Mouse (Mus musculus): ENCODE results near the gene Col4a5. TPM values are rescaled to one million over a fixed set of nuclear protein-coding genes. Genes with fewer than 3 reads are reported as not detected.

The Col4a5 gene
- polyA plus RNA-seq, 1 experiment from 2014 or later, result 14.8 TPM

DNA sequence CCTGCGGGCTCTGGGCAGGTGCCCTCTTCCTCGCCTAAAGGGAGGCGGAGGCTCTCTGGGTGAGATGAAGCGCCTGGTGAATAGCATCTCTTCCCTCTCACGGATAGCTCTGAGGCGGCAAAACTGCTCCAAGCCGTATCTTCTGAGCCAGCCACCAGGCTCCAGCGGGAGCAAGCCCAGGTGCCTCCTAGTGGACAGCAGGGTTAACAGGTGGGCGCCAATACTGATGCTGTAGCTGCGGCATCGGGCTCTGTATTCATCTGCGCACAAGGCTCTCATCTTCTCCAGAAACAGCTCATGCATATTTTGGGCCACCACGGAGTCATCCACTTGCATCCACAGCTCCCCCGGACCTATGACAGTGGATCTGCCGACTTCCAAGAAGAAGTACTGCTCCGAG lies 248.8 kb downstream of the Col4a5 start:
- no peaks in the 10 kb centered on the region for H3K36me3 ChIP-seq
- H3K4me2 ChIP-seq, result peak overlapping the region; percentile 69
- H3K9me3 ChIP-seq, result no peaks in the 10 kb centered on the region
- peaks cover 13% of the 10 kb centered on the region for H3K4me1 ChIP-seq
- no peak overlapping the region for H3K9ac ChIP-seq
- ATAC-seq (ENCODE audit: insufficient number of reproducible peaks, low FRiP score, low TSS enrichment, low read depth), result no peak
- H3K27ac ChIP-seq, result no peak overlapping the region
- H3K27me3 ChIP-seq, result peaks cover 76% of the 10 kb centered on the region
- 27% methylated on average over 16 of the region's 16 CpGs for WGBS
- peak overlapping the region; percentile 38 for H3K4me3 ChIP-seq

DNA sequence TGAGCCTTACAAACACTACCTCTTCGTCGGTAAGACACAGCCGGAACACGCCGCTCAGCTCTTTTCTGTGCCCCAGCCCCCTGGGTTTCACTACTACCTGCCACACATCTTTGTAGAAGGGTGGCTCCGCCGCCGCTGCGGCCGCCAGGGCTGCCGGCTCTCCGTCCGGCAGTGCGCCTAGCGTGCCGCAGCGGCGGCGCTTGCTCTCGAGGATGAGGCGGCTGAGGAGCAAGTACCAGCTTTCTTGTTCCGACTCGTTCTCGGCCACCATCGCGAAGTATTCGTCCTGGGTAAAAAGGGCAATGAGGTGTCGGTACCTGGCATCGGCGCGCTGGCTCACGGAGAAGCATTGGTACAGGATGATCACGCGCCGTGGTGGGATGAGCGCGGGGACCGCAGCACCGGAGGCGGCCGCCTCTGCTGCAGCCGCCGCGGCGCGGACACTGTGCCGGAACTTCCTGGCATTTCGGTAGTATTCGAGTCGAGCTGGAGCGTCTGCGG lies 249.3 kb downstream of the Col4a5 start:
- H3K27me3 ChIP-seq, result peaks cover 76% of the 10 kb centered on the region
- H3K9me3 ChIP-seq, result no peaks in the 10 kb centered on the region
- H3K4me2 ChIP-seq, result peak overlapping the region; percentile 69
- peak overlapping the region; percentile 38 for H3K4me3 ChIP-seq
- ATAC-seq (ENCODE audit: insufficient number of reproducible peaks, low FRiP score, low TSS enrichment, low read depth), result no peak
- H3K27ac ChIP-seq, result no peak overlapping the region
- peaks cover 13% of the 10 kb centered on the region for H3K4me1 ChIP-seq
- H3K9ac ChIP-seq, result no peak overlapping the region
- H3K36me3 ChIP-seq, result no peaks in the 10 kb centered on the region
- WGBS, result 26% methylated on average over 52 of the region's 52 CpGs

DNA sequence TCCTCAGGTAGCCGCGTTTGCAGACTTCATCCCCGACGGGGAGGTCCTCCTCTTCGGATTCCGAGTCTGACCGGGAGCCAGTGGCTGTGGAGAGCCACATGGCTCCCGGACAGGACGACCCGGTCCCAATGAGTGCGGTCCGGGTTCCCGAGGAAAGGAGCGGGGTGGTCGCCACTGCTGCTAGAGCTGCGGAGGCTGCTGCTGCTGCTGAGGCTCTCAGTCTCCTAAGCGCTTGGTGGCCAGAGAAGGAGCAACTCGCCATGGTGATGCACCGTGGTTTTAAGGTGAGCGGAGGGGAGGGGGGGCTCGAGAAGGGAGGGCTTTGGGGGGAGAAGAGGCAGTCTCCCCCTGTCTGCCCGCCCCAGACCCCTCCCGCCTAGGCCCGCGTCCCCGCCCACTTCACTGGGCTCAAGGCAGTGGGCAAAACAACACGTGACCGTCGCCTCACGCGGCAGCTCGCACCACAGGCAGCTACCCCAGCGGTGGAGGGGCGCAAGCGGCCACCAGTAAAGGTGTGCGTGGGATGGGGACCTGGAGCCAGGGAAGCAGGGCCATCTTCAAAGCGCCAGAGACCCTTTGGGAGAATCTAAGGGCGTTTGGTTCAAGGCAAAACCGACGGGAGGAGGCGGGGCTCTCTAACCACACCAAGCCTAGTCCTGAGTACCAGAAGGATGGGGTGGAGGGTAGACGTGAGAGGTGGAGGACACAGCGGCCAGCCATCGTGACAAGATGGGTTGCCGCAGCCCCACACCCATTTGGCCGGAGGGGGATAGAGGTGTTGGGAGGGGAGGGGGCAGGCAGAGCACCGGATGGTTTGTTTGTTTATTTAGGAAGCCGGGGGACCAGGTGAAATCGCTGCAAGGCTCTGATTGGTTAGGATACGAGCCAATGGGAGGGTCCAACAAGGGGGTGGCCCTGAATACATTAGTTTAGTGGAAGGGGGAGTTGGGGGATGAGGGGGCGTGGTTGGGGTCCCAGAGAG lies 250.0 kb downstream of the Col4a5 start, which contains the start of gene Irs4:
Gene Irs4 (minus strand): TSS at position 327 of the 982 bp plus-strand sequence.
- ATAC-seq (ENCODE audit: insufficient number of reproducible peaks, low FRiP score, low TSS enrichment, low read depth), result 0 out of 2 replicates have a peak, but pooled peaks have one; percentile 30
- WGBS, result 26% methylated on average over 51 of the region's 51 CpGs

DNA sequence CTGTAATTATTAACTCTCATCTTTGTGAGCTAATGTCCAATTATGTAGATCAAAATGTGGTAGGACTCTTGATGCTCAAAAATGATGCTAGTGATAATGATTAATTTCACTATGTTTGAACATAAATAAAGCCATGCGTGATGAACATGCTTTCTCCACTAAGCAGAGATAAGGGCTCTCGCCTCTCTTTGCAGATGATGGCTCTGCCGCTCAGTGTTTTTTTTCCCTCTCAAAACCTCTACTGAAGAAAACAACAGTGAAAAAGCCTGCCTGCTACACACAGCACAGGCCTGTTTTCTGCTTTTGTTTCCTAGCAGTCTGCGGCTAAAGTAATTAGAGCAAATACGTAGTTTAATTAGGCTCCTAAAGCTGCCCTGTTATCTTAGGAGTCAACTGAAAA lies 254.4 kb downstream of the Col4a5 start:
- 67% methylated on average over 5 of the region's 5 CpGs for WGBS

More for the DNA sequence above, 250.0 kb downstream of the Col4a5 start, which contains the start of gene Irs4:
- Histone ChIP-seq H3K4me2 (peak within 1 kb of the TSS; percentile 69), H3K27ac (no peak within 1 kb of the TSS), H3K9me3 (no peaks in the 10 kb centered on the region), H3K36me3 (no peaks in the 10 kb centered on the region), H3K4me1 (peaks cover 13% of the 10 kb centered on the region), H3K9ac (no peak within 1 kb of the TSS), H3K4me3 (peak within 1 kb of the TSS; percentile 38), H3K27me3 (peaks cover 72% of the 10 kb centered on the region)

More for the DNA sequence above, 254.4 kb downstream of the Col4a5 start:
- H3K9ac ChIP-seq, result no peak overlapping the region
- H3K36me3 ChIP-seq, result no peaks in the 10 kb centered on the region
- ATAC-seq (ENCODE audit: insufficient number of reproducible peaks, low FRiP score, low TSS enrichment, low read depth), result no peak
- no peak overlapping the region for H3K27ac ChIP-seq
- no peaks in the 10 kb centered on the region for H3K9me3 ChIP-seq
- H3K4me2 ChIP-seq, result no peak overlapping the region
- H3K4me3 ChIP-seq, result no peak overlapping the region
- peaks cover 31% of the 10 kb centered on the region for H3K27me3 ChIP-seq
- peaks cover 5% of the 10 kb centered on the region for H3K4me1 ChIP-seq

Other genes starting within 250 kb of the Col4a5 start
- 2.2 TPM in 2 replicates for gene Col4a6, start 1.3 kb upstream of the Col4a5 start, polyA plus RNA-seq (2015; fragmentation: Nextera tagmentation; extraction: Ambion mirVana)
- 0.04 and 0.07 TPM in 2 replicates for gene Irs4, start 249.9 kb downstream of the Col4a5 start, polyA plus RNA-seq (2015; fragmentation: Nextera tagmentation; extraction: Ambion mirVana)

Data from limb, embryonic 15.5 days (tissue).